Mouse (Mus musculus) gastrocnemius, postnatal 25 days (tissue): Measurements from ENCODE around the gene Ppp2r5e. TPM values are rescaled to one million over a fixed set of nuclear protein-coding genes. Genes with fewer than 3 reads are reported as not detected.

Experiments used
- DNase-seq: peaks from one replicate; pipeline ENCODE4 v3.0.0; 2022
- total RNA-seq, 2 experiments: library from RNA; stranded (reverse); gene quantifications; 1 replicate in 1 of 2; 2 replicates in 1 of 2; pipeline ENCODE4 v1.2.3; 2021

The Ppp2r5e gene
- total RNA-seq, 2 experiments from 2014 or later = 25.3 to 26.7 TPM

- no peak for DNase-seq
These were observed 166.2 kb downstream of the Ppp2r5e start for GRCm38 (mm10) chr12:75429685-75430396.

DNA sequence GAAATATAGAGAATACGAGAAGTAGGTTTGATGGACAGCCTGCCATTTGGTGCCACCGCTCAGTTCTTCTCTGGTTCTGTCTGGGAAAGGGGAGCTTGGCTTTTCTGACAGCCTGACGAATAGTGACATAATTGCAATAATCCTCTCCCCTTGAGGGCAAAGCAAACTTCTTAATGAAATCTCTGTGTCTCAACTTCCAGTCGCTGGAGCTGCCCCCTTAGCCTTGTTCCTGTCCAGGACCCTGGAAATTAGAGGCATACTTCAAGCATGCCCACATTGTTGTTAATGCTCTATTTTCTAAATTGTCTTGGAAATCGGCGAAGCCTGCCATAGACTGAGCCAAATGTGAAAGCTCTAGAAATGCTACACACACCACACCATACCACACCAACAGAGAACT is 167.3 kb downstream of the Ppp2r5e start:
- DNase-seq = no peak

GRCm38 (mm10) chr12:75425882-75426281 is 170.2 kb downstream of the Ppp2r5e start:
- no peak for DNase-seq

DNA sequence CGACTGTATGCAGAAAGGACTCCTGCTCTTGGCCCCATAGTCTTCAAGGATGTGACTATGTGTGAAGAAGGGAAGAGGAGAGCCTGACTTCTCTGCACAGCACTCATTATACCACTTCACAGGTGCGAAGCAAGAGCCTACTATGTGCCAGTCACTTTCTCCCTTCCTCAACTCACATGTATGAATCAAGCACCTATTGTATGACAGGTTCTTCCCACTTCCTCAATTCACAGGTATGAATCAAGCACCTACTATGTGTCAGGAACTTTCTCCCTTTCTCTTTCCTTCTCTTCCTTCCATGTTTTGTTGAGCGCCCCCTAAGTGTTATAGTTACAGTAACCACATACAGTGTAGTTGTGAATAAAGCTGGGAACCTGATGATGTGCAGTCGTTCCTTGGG is 171.2 kb downstream of the Ppp2r5e start:
- DNase-seq = no peak

DNA sequence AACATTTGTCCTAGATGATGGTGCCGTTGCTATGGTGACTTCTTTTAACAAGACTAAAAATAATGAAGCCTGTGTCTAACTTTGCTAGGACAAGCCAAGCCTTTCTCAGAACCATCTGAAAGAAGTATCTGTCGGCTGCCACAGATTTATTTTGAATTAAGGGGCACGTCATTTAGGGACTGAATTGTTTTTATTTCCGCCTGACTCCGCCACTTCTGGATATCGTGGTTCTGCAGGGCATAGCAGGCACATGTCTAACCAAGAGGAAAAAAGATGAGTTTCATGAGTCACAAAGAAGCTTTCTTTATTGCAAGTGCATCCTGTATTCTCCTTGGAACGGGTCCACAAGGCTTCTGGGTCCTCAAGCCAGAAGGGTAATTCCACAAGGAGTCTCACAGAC is 171.7 kb downstream of the Ppp2r5e start:
- DNase-seq = no peak

DNA sequence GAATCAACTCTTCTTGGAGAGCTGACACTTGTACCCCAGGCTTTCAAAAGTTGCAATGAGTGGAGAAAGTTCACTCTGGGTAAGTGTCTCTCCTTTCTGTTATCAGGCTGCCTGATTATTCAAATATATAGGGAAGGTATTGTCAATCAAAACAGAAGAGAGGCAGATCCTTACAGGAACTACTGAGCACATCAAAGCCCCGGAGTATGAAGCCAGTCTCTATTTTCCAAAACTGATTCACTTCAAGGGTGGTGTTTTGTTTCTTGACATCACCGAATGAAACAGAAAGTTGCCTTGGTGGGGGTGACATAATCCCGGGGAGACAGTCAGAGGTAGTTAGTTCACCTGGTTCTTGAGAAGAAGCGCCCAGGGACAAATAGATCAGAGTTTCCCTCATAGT is 179.4 kb downstream of the Ppp2r5e start, which contains the start of gene Gphb5:
TSS of gene Gphb5 (minus strand) at position 101 of the 400 bp plus-strand sequence.
- DNase-seq = no peak

DNA sequence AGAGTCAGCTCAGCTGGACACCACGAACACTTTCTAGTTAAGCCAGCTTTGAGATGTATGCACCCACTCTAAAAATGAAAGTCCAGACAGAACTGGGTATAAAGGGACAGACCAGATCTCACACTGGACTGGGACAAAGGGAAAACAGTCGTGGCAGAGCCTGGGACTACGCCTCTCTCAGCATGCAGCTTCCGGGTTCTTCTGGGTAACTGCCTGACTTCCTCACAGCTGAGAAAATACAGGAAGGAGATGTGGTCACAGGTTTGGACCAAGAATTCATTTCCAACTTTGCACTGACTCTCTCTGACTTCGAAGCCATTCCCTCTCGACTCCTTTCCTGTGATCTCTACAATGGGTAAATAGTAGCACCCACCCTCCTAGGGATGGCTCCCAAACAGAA is 181.1 kb downstream of the Ppp2r5e start:
- DNase-seq = no peak

DNA sequence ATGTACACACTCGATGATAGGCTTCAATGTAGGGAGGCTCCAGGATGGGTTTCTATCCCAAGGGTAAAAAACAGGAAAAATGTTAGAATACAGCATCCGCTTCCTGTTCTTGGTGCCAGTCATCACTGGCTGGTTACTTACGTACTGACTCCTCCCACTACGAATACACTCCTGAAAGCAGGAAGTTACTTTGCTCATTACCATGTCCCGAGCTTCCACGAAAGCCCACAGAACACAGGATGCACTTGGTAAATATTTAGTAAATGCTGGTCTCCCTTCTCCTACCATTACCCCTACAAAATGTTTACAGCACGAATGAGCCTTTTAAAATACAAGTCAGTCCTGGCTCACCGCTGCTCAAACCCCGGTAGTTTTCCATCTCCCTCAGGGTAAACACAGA is 183.1 kb downstream of the Ppp2r5e start:
- DNase-seq = no peak

Other genes starting within 250 kb of the Ppp2r5e start
- gene Gphb5, start 179.5 kb downstream of the Ppp2r5e start, total RNA-seq = not detected
- gene Wdr89, start 73.3 kb upstream of the Ppp2r5e start, total RNA-seq = 1 to 10 TPM; 1.6 to 1.7 TPM
- 10 to 100 TPM; 12.3 to 12.9 TPM for gene Sgpp1, start 139.5 kb upstream of the Ppp2r5e start, total RNA-seq
- 10 to 100 TPM; 13.2 to 13.5 TPM for gene Syne2, start 221.9 kb upstream of the Ppp2r5e start, total RNA-seq